Mouse (Mus musculus) neural tube, embryonic 11.5 days (tissue): ENCODE data around the gene Qrich2. TPM values are rescaled to one million over a fixed set of nuclear protein-coding genes. Genes with fewer than 3 reads are reported as not detected.
A peak's percentile ranks its signal among the peaks of the same experiment; 100 is the strongest.
"Not testable (repeated sequence)": the region's sequence is repeated elsewhere in the genome, so short reads cannot be mapped to it uniquely, and the experiment has no call there.

Experiments used
- ATAC-seq: fragments of 200-750 bp; cut with Nextera tagmentation; 2 replicates; pipeline ENCODE4 v1.8.0; 2017; ENCODE audit warnings: moderate number of reproducible peaks, mild to moderate bottlenecking, moderate TSS enrichment, moderate library complexity; ENCODE audit not compliant: insufficient read depth, low FRiP score, low TSS enrichment
- DNase-seq: peaks from one replicate; pipeline ENCODE4 v3.0.0-alpha.2; 2015; ENCODE audit warnings: low spot score
- H3K27ac ChIP-seq: fragments of 300-500 bp; sonication (generic); 2 replicates; pipeline ENCODE4 v1.5.1; 2014; ENCODE audit warnings: low read depth, mild to moderate bottlenecking, low read length
- H3K27me3 ChIP-seq: fragments of 300-500 bp; sonication (generic); 2 replicates; pipeline ENCODE4 v1.6.1; 2014; ENCODE audit warnings: mild to moderate bottlenecking, low read length, mixed read lengths; ENCODE audit not compliant: control insufficient read depth, insufficient read depth
- H3K36me3 ChIP-seq: fragments of 300-500 bp; sonication (generic); 2 replicates; pipeline ENCODE4 v1.6.1; 2014; ENCODE audit warnings: mild to moderate bottlenecking, low read length, moderate library complexity, mixed read lengths; ENCODE audit not compliant: control insufficient read depth, insufficient read depth
- H3K4me1 ChIP-seq: fragments of 300-500 bp; sonication (generic); 2 replicates; pipeline ENCODE4 v1.6.1; 2014; ENCODE audit warnings: low read length, mixed read lengths; ENCODE audit not compliant: control insufficient read depth, insufficient read depth
- H3K4me2 ChIP-seq: fragments of 300-500 bp; sonication (generic); 2 replicates; pipeline ENCODE4 v1.6.1; 2014; ENCODE audit warnings: low read depth, mild to moderate bottlenecking, moderate library complexity
- H3K4me3 ChIP-seq: fragments of 300-500 bp; sonication (generic); 2 replicates; pipeline ENCODE4 v1.5.1; 2014; ENCODE audit warnings: low read depth, low read length
- H3K9ac ChIP-seq: fragments of 300-500 bp; sonication (generic); 2 replicates; pipeline ENCODE4 v1.6.1; 2014; ENCODE audit warnings: mild to moderate bottlenecking, low read length
- H3K9me3 ChIP-seq: fragments of 300-500 bp; sonication (generic); 2 replicates; pipeline ENCODE4 v1.6.1; 2016; ENCODE audit warnings: low read length; ENCODE audit not compliant: control insufficient read depth
- WGBS: fragments of 180-500 bp; shearing (Covaris S2); extraction: QIAGEN DNeasy Blood & Tissue Kit; methylation state at CpG from one replicate; pipeline ENCODE4 v1.1.7; 2014; 5-methylcytosine and 5-hydroxymethylcytosine counted together
- polyA plus RNA-seq: library from polyadenylated mRNA; unstranded; fragments of >200 nt; fragmentation: Nextera tagmentation; extraction: Ambion mirVana; gene quantifications from 2 replicates; pipeline ENCODE4 v1.2.1, GENCODE M21; 2014

Gene Qrich2
- polyA plus RNA-seq, 1 experiment from 2014 or later: 0.40 TPM

- no peaks in the 10 kb centered on the region for H3K27me3 ChIP-seq
- DNase-seq: no peak
- no peaks in the 10 kb centered on the region for H3K36me3 ChIP-seq
- no peak overlapping the region for H3K4me2 ChIP-seq
- WGBS: 90% methylated on average over 5 of the region's 5 CpGs
- no peaks in the 10 kb centered on the region for H3K9me3 ChIP-seq
- no peak overlapping the region for H3K9ac ChIP-seq
- no peak overlapping the region for H3K27ac ChIP-seq
- H3K4me1 ChIP-seq: peaks cover 7% of the 10 kb centered on the region
- no peak for ATAC-seq
- H3K4me3 ChIP-seq: no peak overlapping the region
Observed at GRCm38 (mm10) chr11:116493191-116493590, 27.1 kb upstream of the Qrich2 start.

DNA sequence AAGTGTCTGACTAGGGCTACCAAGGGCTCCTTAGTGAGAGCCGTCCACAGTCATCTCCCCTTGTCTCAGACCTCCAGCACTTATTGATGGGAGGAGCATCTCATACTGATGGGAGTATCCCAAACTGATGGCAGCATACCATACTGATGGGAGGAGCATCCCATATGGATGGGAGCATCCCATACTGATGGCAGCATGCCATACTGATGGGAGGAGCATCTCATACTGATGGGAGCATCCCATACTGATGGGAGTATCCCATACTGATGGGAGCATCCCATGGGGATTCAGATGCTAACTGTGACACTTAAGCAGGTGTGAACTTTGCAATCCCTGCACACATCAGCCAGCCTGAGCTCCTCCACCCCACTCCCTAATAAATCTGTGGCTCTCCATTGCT is 26.5 kb upstream of the Qrich2 start:
- not testable (repeated sequence) for H3K27ac ChIP-seq, ATAC-seq, H3K27me3 ChIP-seq, H3K4me2 ChIP-seq, H3K4me1 ChIP-seq, H3K4me3 ChIP-seq, H3K36me3 ChIP-seq, DNase-seq, H3K9ac ChIP-seq, H3K9me3 ChIP-seq
- 78% methylated on average over 1 of the region's 1 CpGs for WGBS

GRCm38 (mm10) chr11:116491338-116491737 is 25.3 kb upstream of the Qrich2 start:
- DNase-seq: no peak
- H3K4me2 ChIP-seq: no peak overlapping the region
- no peaks in the 10 kb centered on the region for H3K9me3 ChIP-seq
- H3K4me3 ChIP-seq: no peak overlapping the region
- H3K4me1 ChIP-seq: peaks cover 7% of the 10 kb centered on the region
- no peak for ATAC-seq
- no peak overlapping the region for H3K27ac ChIP-seq
- H3K9ac ChIP-seq: no peak overlapping the region
- peaks cover under 1% of the 10 kb centered on the region for H3K36me3 ChIP-seq
- 72% methylated on average over 6 of the region's 6 CpGs for WGBS
- no peaks in the 10 kb centered on the region for H3K27me3 ChIP-seq

GRCm38 (mm10) chr11:116490232-116491107 is 24.4 kb upstream of the Qrich2 start:
- under 1% methylated on average over 59 of the region's 62 CpGs for WGBS
- Histone ChIP-seq H3K9me3 (no peaks in the 10 kb centered on the region), H3K27me3 (no peaks in the 10 kb centered on the region), H3K4me3 (peak overlapping the region; percentile 97), H3K36me3 (peaks cover 2% of the 10 kb centered on the region), H3K4me1 (peaks cover 7% of the 10 kb centered on the region), H3K4me2 (peak overlapping the region; percentile 60), H3K27ac (peak overlapping the region; percentile 89), H3K9ac (peak overlapping the region; percentile 99)
- DNase-seq: peak; percentile 94
- ATAC-seq: peak; percentile 88

GRCm38 (mm10) chr11:116489771-116490231 is 23.8 kb upstream of the Qrich2 start:
- ATAC-seq (peak; percentile 60), DNase-seq (peak; percentile 42)
- no peaks in the 10 kb centered on the region for H3K27me3 ChIP-seq
- peak overlapping the region; percentile 89 for H3K27ac ChIP-seq
- H3K4me2 ChIP-seq: peak overlapping the region; percentile 60
- no peaks in the 10 kb centered on the region for H3K9me3 ChIP-seq
- H3K4me1 ChIP-seq: peaks cover 5% of the 10 kb centered on the region
- 0% methylated on average over 39 of the region's 39 CpGs for WGBS
- peak overlapping the region; percentile 99 for H3K9ac ChIP-seq
- peak overlapping the region; percentile 97 for H3K4me3 ChIP-seq
- peaks cover 6% of the 10 kb centered on the region for H3K36me3 ChIP-seq

DNA sequence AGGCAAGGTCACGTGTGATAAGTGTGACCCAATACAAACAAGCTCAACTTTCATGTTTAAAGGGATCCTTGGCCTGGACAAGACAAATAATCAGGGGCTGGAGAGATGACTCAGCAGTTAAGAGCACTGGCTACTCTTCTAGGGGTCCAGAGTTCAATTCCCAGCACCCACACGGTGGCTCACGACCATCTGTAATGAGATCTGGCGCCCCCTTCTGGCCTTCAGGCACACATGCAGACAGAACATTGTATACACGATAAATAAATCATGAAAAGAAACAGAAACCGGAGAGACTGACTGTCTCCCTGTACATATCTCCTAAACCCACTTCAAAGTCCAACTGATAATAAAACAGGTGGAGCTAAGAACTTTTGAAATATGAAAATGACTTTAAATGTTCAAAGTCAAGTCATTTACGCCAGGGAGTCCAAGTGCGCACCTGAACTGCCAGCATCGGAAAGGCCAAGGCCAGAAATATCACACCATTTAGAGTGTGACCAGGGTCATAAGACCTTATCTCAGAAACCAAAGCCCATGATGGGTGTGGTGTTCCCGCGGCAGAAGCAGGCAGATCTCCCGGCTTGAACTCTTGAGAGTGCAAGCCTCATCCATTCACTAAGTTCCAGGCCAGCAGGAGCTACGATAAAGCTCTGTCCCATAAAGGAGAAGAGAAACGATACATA is 22.8 kb upstream of the Qrich2 start:
- Histone ChIP-seq H3K9me3 (no peaks in the 10 kb centered on the region), H3K4me2 (peak overlapping the region; percentile 60), H3K9ac (peak overlapping the region; percentile 99), H3K4me3 (peak overlapping the region; percentile 97), H3K27ac (no peak overlapping the region), H3K27me3 (no peaks in the 10 kb centered on the region), H3K36me3 (peaks cover 10% of the 10 kb centered on the region), H3K4me1 (peaks cover 3% of the 10 kb centered on the region)
- ATAC-seq: no peak
- WGBS: 75% methylated on average over 14 of the region's 14 CpGs
- no peak for DNase-seq

DNA sequence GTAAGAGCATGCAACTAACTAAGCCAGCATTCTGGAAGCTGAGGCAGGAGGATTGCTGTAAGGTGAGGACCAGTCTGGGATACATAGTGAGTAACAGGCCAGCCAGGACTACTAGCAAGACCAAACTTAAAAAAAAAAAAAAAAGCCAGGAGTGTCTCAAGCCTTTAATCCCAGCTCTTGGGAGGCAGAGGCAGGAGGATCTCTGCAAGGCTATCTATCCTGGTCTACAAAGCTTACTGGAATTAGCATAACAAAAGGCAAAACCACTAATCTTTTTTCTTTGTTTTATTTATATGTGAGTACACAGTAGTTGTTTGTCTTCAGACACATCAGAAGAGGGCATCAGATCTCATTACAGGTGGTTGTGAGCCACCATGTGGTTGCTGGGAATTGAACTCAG is 22.2 kb upstream of the Qrich2 start:
- no peaks in the 10 kb centered on the region for H3K27me3 ChIP-seq
- no peak overlapping the region for H3K4me3 ChIP-seq
- H3K4me2 ChIP-seq: no peak overlapping the region
- peaks cover 14% of the 10 kb centered on the region for H3K36me3 ChIP-seq
- peaks cover 3% of the 10 kb centered on the region for H3K4me1 ChIP-seq
- ATAC-seq (no peak), DNase-seq (no peak)
- no peak overlapping the region for H3K9ac ChIP-seq
- no peak overlapping the region for H3K27ac ChIP-seq
- no peaks in the 10 kb centered on the region for H3K9me3 ChIP-seq

DNA sequence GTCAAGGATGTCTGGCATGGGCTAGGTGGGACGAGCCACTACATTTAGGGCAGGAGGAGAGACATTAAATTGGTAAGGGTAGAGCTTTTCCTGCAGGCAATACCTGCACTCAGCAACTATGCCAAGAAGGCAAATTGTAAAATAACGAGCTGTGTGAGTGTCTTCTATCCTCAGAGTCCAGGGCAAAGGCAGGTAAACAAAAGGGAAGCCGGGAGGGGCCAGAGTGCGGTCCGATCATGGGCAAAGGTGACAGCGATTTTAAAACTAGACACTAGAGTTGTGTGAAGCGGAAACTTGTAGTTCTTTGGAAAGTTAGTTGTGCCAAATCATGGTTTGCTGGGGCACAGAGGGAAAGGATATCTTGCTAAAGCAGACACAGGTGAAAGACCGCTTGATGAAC is 18.2 kb upstream of the Qrich2 start:
- no peak overlapping the region for H3K27ac ChIP-seq
- no peak overlapping the region for H3K9ac ChIP-seq
- DNase-seq (no peak), ATAC-seq (no peak)
- WGBS: 89% methylated on average over 8 of the region's 8 CpGs
- peaks cover 3% of the 10 kb centered on the region for H3K4me1 ChIP-seq
- H3K27me3 ChIP-seq: no peaks in the 10 kb centered on the region
- H3K4me2 ChIP-seq: no peak overlapping the region
- H3K9me3 ChIP-seq: no peaks in the 10 kb centered on the region; the same call in 1 of the 2 replicates
- no peak overlapping the region for H3K4me3 ChIP-seq
- H3K36me3 ChIP-seq: peaks cover 29% of the 10 kb centered on the region
